ENCODE assay signal across 9 mouse cellular contexts in the genomic region with DNA sequence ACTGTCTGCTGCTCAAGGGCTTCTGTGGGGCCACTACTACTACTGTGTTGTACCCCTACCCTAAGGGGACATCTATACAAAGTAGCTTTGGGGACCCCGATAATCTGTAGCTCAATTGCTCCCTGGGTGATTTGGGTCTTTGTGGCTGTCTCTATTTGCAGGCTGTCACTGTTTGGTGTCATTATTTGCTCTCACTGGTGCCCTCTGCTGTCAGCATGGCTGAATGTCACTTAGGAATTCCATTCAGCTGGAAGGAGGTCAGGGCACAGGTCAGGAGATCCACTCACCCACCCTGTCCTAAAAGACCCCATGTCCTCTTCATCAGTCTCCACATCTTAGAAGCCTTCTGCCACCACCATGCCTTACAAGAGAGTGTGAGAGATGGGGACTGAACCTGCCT. TPM values are rescaled to one million over a fixed set of nuclear protein-coding genes. Genes with fewer than 3 reads are reported as not detected.
A peak's percentile ranks its signal among the peaks of the same experiment; 100 is the strongest.
DNase-seq lines count a peak whose midpoint lies in the region; ATAC-seq and TF ChIP-seq lines count a peak whose summit lies in the region.
"Had no signal": no experiment of that assay in that cellular context is flagged by ENCODE, and none has a peak within 500 bp of the region (broad histone marks: within the 10 kb centered on the region; RNA-seq: fewer than 3 reads in every experiment).

No protein-coding gene starts in this region.

- no peaks in the 10 kb centered on the region for H3K36me3 ChIP-seq in kidney, embryonic 14.5 days (ENCODE audit: control insufficient read depth, insufficient read depth, low read length)
- H3K36me3 ChIP-seq in MEL (ENCODE audit: control insufficient read depth in 1 of 2, insufficient read depth in 2 of 2, low read length in 2 of 2) = no peaks in the 10 kb centered on the region; a peak in 1 of 4 replicates
- H3K36me3 ChIP-seq: embryonic facial prominence, embryonic 12.5 days had no signal

- no peak for ATAC-seq in kidney, embryonic 14.5 days (ENCODE audit: low FRiP score, low TSS enrichment)

- no peak overlapping the region for H3K4me3 ChIP-seq in kidney, embryonic 14.5 days (ENCODE audit: low read length)
- no peak overlapping the region for H3K4me3 ChIP-seq in MEL (ENCODE audit: control insufficient read depth in 1 of 2, insufficient read depth in 1 of 2, low read depth in 2 of 2, low read length in 2 of 2)
- no peak overlapping the region for H3K4me3 ChIP-seq in cerebellum, adult 2 months (replicated peaks; ENCODE audit: insufficient read depth, low read depth, low read length)
- H3K4me3 ChIP-seq: embryonic facial prominence, embryonic 12.5 days had no signal

- intact Hi-C loops in gastrocnemius, postnatal 14 days (cut with DNase I; ENCODE audit: low total_unique reads) = loop anchor here (2.0 to 5.0 kb wide), 2 partner anchors 44 to 131 kb away; partner anchors contain the start of genes Trpm5 and Tspan32

- peak; percentile 44 for DNase-seq in kidney, adult 11 months
- peak; percentile 57 for DNase-seq in MEL (ENCODE audit: low read depth, low spot score)
- peak; percentile 53 to 76 for DNase-seq in cerebellum, adult 2 months
- peak; percentile 55 for DNase-seq in gastrocnemius, postnatal 14 days
- DNase-seq in layer of hippocampus, adult 11-12 months (ENCODE audit: low spot score) = peak; percentile 62
- peak; percentile 79 for DNase-seq in lung, postnatal 14 days
- peak; percentile 43 for DNase-seq in thymus, postnatal 0 days (ENCODE audit: low spot score)

- 45% methylated on average over 1 of the region's 1 CpGs for WGBS in kidney, embryonic 14.5 days
- 10% methylated on average over 1 of the region's 1 CpGs for WGBS in cerebellum, adult 2 months

- no peaks in the 10 kb centered on the region for H3K79me2 ChIP-seq in MEL (ENCODE audit: control insufficient read depth, insufficient read depth, low read length, poor library complexity)

- H3K9me3 ChIP-seq in kidney, embryonic 14.5 days (ENCODE audit: control insufficient read depth, low read length) = no peaks in the 10 kb centered on the region
- no peaks in the 10 kb centered on the region for H3K9me3 ChIP-seq in MEL (replicated peaks; ENCODE audit: insufficient read depth, low read length)
- H3K9me3 ChIP-seq: embryonic facial prominence, embryonic 12.5 days had no signal

- peak; percentile 65 for TF ChIP-seq RAD21 in MEL (IDR thresholded peaks at IDR 0.05; ENCODE audit: low read depth, low read length)

- peak; percentile 75 to 84 (median 75) for TF ChIP-seq CTCF in MEL (IDR thresholded peaks at IDR 0.05 in 2 of 3, conservative IDR thresholded peaks at IDR 0.05 in 1 of 3; ENCODE audit: control insufficient read depth in 1 of 3, insufficient read depth in 1 of 3, low read depth in 2 of 3, low read length in 3 of 3, poor library complexity in 1 of 3, severe bottlenecking in 1 of 3)
- TF ChIP-seq CTCF in cerebellum, adult 2 months (IDR thresholded peaks at IDR 0.05; ENCODE audit: borderline replicate concordance, insufficient read depth, low read depth, low read length) = peak; percentile 75

- H3K4me1 ChIP-seq in kidney, embryonic 14.5 days (ENCODE audit: control insufficient read depth, insufficient read depth, low read length) = no peaks in the 10 kb centered on the region
- peaks cover 0 to 11% of the 10 kb centered on the region in 2 experiments; a peak in 2 of 4 replicates for H3K4me1 ChIP-seq in MEL (ENCODE audit: control insufficient read depth in 1 of 2, insufficient read depth in 2 of 2, low read length in 2 of 2)
- H3K4me1 ChIP-seq in cerebellum, adult 2 months (ENCODE audit: control insufficient read depth, insufficient read depth, low read length) = peaks cover 4% of the 10 kb centered on the region
- H3K4me1 ChIP-seq: embryonic facial prominence, embryonic 12.5 days had no signal

- TF ChIP-seq POLR2A in MEL (IDR thresholded peaks at IDR 0.05; ENCODE audit: control insufficient read depth in 1 of 2, insufficient read depth in 1 of 2, low read depth in 1 of 2, low read length in 2 of 2, poor library complexity in 1 of 2) = no peak
- no peak for TF ChIP-seq POLR2A in cerebellum, adult 2 months (IDR thresholded peaks at IDR 0.05; ENCODE audit: borderline replicate concordance, insufficient read depth, low read length)

- no peak overlapping the region for H3K4me2 ChIP-seq in kidney, embryonic 14.5 days (replicated peaks; ENCODE audit: low read depth, low read length)
- H3K4me2 ChIP-seq: embryonic facial prominence, embryonic 12.5 days had no signal

- TF ChIP-seq EP300 in MEL (IDR thresholded peaks at IDR 0.05; ENCODE audit: low read depth in 1 of 2, low read length in 2 of 2) = no peak

- no peak overlapping the region for H3K9ac ChIP-seq in kidney, embryonic 14.5 days (ENCODE audit: low read depth, low read length)
- no peak overlapping the region for H3K9ac ChIP-seq in MEL (ENCODE audit: control insufficient read depth, low read depth, low read length, poor library complexity, severe bottlenecking)
- H3K9ac ChIP-seq: embryonic facial prominence, embryonic 12.5 days had no signal

- no peaks in the 10 kb centered on the region for H3K27me3 ChIP-seq in kidney, embryonic 14.5 days (ENCODE audit: control insufficient read depth, insufficient read depth, low read length)
- no peaks in the 10 kb centered on the region; a peak in 1 of 4 replicates for H3K27me3 ChIP-seq in MEL (ENCODE audit: control insufficient read depth in 1 of 2, insufficient read depth in 2 of 2, low read length in 2 of 2)
- no peaks in the 10 kb centered on the region for H3K27me3 ChIP-seq in cerebellum, adult 2 months (ENCODE audit: control insufficient read depth, insufficient read depth, low read length)
- H3K27me3 ChIP-seq: embryonic facial prominence, embryonic 12.5 days had no signal

- H3K27ac ChIP-seq in kidney, embryonic 14.5 days (ENCODE audit: low read depth, low read length) = no peak overlapping the region
- H3K27ac ChIP-seq in MEL (ENCODE audit: control insufficient read depth, low read depth, low read length) = no peak overlapping the region
- H3K27ac ChIP-seq in cerebellum, adult 2 months (ENCODE audit: insufficient read depth, low read length) = no peak overlapping the region
- H3K27ac ChIP-seq: embryonic facial prominence, embryonic 12.5 days had no signal

TF ChIP-seq in MEL, 35 proteins besides CTCF, POLR2A, EP300 and RAD21:
- TF ChIP-seq KAT2A (conservative IDR thresholded peaks at IDR 0.05; ENCODE audit: low read depth, low read length) = no peak
- TF ChIP-seq RCOR1 (IDR thresholded peaks at IDR 0.05; ENCODE audit: low read depth, low read length) = no peak
- peak; percentile 71 for TF ChIP-seq ZC3H11A (IDR thresholded peaks at IDR 0.05; ENCODE audit: low read depth, low read length)
- no peak for TF ChIP-seq POLR2AphosphoS2 (IDR thresholded peaks at IDR 0.05; ENCODE audit: low read length)
- no peak for TF ChIP-seq MAX (IDR thresholded peaks at IDR 0.05; ENCODE audit: low read length)
- peak; percentile 96 for TF ChIP-seq SMC3 (IDR thresholded peaks at IDR 0.05; ENCODE audit: low read depth, low read length)

RNA-seq across cellular contexts. Expression of gene Kcnq1, which starts 32.6 kb away (rescaled TPM):
- 4.0 and 5.4 TPM in 2 replicates for polyA plus RNA-seq in kidney, embryonic 14.5 days (2014; fragmentation: Nextera tagmentation; extraction: Ambion mirVana)
- 0.85 and 0.96 TPM in 2 replicates for total RNA-seq in MEL (2012; rRNA removed)
- polyA plus RNA-seq in MEL (2012; ENCODE audit: insufficient read depth in 1 of 2, insufficient read length in 2 of 2, low read depth in 1 of 2, low replicate concordance in 2 of 2, missing spikeins in 1 of 2) = under 1 TPM in 1 of 2 experiments, not detected in 1; 0.63 TPM
- 0.54 and 1.6 TPM in 2 replicates for polyA plus RNA-seq in cerebellum, adult 2 months (2012; rRNA removed)
- total RNA-seq in gastrocnemius, postnatal 14 days (2021) = 1 to 10 TPM in 1 of 2 experiments, under 1 TPM in 1; 0.84 to 1.4 TPM
- 0.29 and 1.0 TPM in 2 replicates for polyA plus RNA-seq in thymus, postnatal 0 days (2015; fragmentation: Nextera tagmentation; extraction: Ambion mirVana)

RNA-seq across cellular contexts. Expression of gene Trpm5, which starts 44.3 kb away (rescaled TPM):
- polyA plus RNA-seq in kidney, embryonic 14.5 days (2014; fragmentation: Nextera tagmentation; extraction: Ambion mirVana) = 4.4 and 4.9 TPM in 2 replicates
- total RNA-seq in MEL (2012; rRNA removed) = 1.5 and 1.7 TPM in 2 replicates
- 1 to 10 TPM in 1 of 2 experiments, not detected in 1; 1.9 TPM for polyA plus RNA-seq in MEL (2012; ENCODE audit: insufficient read depth in 1 of 2, insufficient read length in 2 of 2, low read depth in 1 of 2, low replicate concordance in 2 of 2, missing spikeins in 1 of 2)
- 0.10 and 0.13 TPM in 2 replicates for polyA plus RNA-seq in cerebellum, adult 2 months (2012; rRNA removed)
- under 1 TPM; 0.38 to 0.51 TPM for total RNA-seq in gastrocnemius, postnatal 14 days (2021)
- polyA plus RNA-seq in thymus, postnatal 0 days (2015; fragmentation: Nextera tagmentation; extraction: Ambion mirVana) = 0.98 and 1.5 TPM in 2 replicates
